Mouse (Mus musculus) kidney, postnatal 0 days (tissue): ENCODE measurements around the gene Ccdc6. TPM values are rescaled to one million over a fixed set of nuclear protein-coding genes. Genes with fewer than 3 reads are reported as not detected.

Experiments used
- ATAC-seq: fragments of 200-750 bp; cut with Nextera tagmentation; replicated peaks from 2 replicates; pipeline ENCODE4 v1.8.0; 2017; ENCODE audit warnings: low read depth, moderate number of reproducible peaks, moderate TSS enrichment, moderate library complexity; ENCODE audit not compliant: low FRiP score
- DNase-seq: peaks from one replicate; pipeline ENCODE4 v3.0.0-alpha.2; 2016; ENCODE audit warnings: low spot score
- H3K27ac ChIP-seq: fragments of 300-500 bp; sonication (generic); 2 replicates; pipeline ENCODE4 v1.5.1; 2014; ENCODE audit warnings: mild to moderate bottlenecking
- H3K27me3 ChIP-seq: fragments of 300-500 bp; sonication (generic); 2 replicates; pipeline ENCODE4 v1.6.1; 2014; ENCODE audit warnings: low read length, mixed read lengths; ENCODE audit not compliant: insufficient read depth
- H3K36me3 ChIP-seq: fragments of 300-500 bp; sonication (generic); 2 replicates; pipeline ENCODE4 v1.6.1; 2014; ENCODE audit warnings: low read length, mixed read lengths; ENCODE audit not compliant: insufficient read depth
- H3K4me1 ChIP-seq: fragments of 300-500 bp; sonication (generic); replicated peaks from 2 replicates; pipeline ENCODE4 v1.6.1; 2014; ENCODE audit warnings: antibody characterized with exemption, low read length, mixed read lengths; ENCODE audit not compliant: insufficient read depth
- H3K4me2 ChIP-seq: fragments of 300-500 bp; sonication (generic); 2 replicates; pipeline ENCODE4 v1.6.1; 2014; ENCODE audit warnings: mild to moderate bottlenecking, low read length, moderate library complexity, mixed read lengths
- H3K4me3 ChIP-seq: fragments of 300-500 bp; sonication (generic); replicated peaks from 2 replicates; pipeline ENCODE4 v1.5.1; 2014; ENCODE audit warnings: low read depth, low read length
- H3K9ac ChIP-seq: fragments of 300-500 bp; sonication (generic); 2 replicates; pipeline ENCODE4 v1.6.1; 2014; ENCODE audit warnings: low read depth, low read length
- H3K9me3 ChIP-seq: fragments of 300-500 bp; sonication (generic); replicated peaks from 2 replicates; pipeline ENCODE4 v1.6.1; 2016; ENCODE audit warnings: low read length, inconsistent platforms, mixed read lengths
- CTCF ChIP-seq: IDR thresholded peaks from 2 replicates; pipeline ENCODE4 v1.5.1; 2016; ENCODE audit warnings: antibody characterized with exemption, low read depth, mild to moderate bottlenecking, moderate library complexity
- WGBS: fragments of 180-500 bp; shearing (Covaris S2); extraction: QIAGEN DNeasy Blood & Tissue Kit; methylation state at CpG from one replicate; pipeline ENCODE4 v1.1.7; 2014; 5-methylcytosine and 5-hydroxymethylcytosine counted together
- polyA plus RNA-seq: library from polyadenylated mRNA; unstranded; fragments of >200 nt; fragmentation: Nextera tagmentation; extraction: Ambion mirVana; gene quantifications from 2 replicates; pipeline ENCODE4 v1.2.1, GENCODE M21; 2015

The Ccdc6 gene
- polyA plus RNA-seq, 1 experiment from 2014 or later = 16.6 TPM

GRCm38 (mm10) chr10:70135680-70136079 is 38.8 kb downstream of the Ccdc6 start:
- Histone ChIP-seq H3K9ac (no peak overlapping the region), H3K4me3 (no peak overlapping the region), H3K4me2 (no peak overlapping the region), H3K27ac (no peak overlapping the region), H3K4me1 (no peaks in the 10 kb centered on the region), H3K36me3 (no peaks in the 10 kb centered on the region), H3K9me3 (no peaks in the 10 kb centered on the region), H3K27me3 (no peaks in the 10 kb centered on the region)
- TF ChIP-seq CTCF = peak; percentile 59
- DNase-seq (no peak), ATAC-seq (no peak)
- WGBS = 88% methylated on average over 5 of the region's 5 CpGs

- Histone ChIP-seq H3K9ac (no peak overlapping the region), H3K4me3 (no peak overlapping the region), H3K27ac (no peak overlapping the region), H3K9me3 (no peaks in the 10 kb centered on the region), H3K27me3 (no peaks in the 10 kb centered on the region), H3K36me3 (peaks cover 2% of the 10 kb centered on the region; the same call in 1 of the 2 replicates), H3K4me2 (no peak overlapping the region), H3K4me1 (no peaks in the 10 kb centered on the region)
- WGBS = 81% methylated on average over 7 of the region's 7 CpGs
- no peak for DNase-seq
- peak; percentile 28; the same call in 1 of the 2 replicates for TF ChIP-seq CTCF
- no peak for ATAC-seq
Observed at GRCm38 (mm10) chr10:70137652-70138051, 40.7 kb downstream of the Ccdc6 start.

DNA sequence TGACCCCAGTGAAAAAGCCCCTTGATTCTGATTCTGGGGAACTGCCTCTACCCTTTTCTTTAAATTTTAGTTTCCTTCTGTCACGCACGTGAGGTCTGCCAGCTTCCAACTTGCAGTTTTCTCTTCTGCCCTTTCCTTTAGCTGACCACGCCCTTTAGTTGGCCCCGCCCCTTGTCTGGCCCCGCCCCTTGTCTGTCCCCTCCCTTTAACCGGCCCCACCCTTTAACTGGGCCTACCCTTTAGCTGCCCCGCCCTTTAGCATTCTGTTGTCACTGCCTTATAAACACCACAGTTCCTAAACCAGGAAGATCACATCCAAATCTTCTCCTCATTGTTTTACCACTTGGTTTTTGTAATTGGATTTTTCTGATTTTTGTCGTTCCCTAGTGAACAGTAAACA is 41.2 kb downstream of the Ccdc6 start:
- Histone ChIP-seq H3K27me3 (no peaks in the 10 kb centered on the region), H3K9ac (no peak overlapping the region), H3K36me3 (peaks cover 5% of the 10 kb centered on the region; the same call in 1 of the 2 replicates), H3K4me2 (no peak overlapping the region), H3K9me3 (no peaks in the 10 kb centered on the region), H3K4me3 (no peak overlapping the region), H3K4me1 (no peaks in the 10 kb centered on the region), H3K27ac (no peak overlapping the region)
- ATAC-seq = no peak
- WGBS = 65% methylated on average over 8 of the region's 8 CpGs
- TF ChIP-seq CTCF = no peak
- no peak for DNase-seq

GRCm38 (mm10) chr10:70139368-70139767 is 42.4 kb downstream of the Ccdc6 start:
- Histone ChIP-seq H3K36me3 (peaks cover 5% of the 10 kb centered on the region; the same call in 1 of the 2 replicates), H3K27ac (no peak overlapping the region), H3K9ac (no peak overlapping the region), H3K4me3 (no peak overlapping the region), H3K9me3 (no peaks in the 10 kb centered on the region), H3K4me1 (no peaks in the 10 kb centered on the region), H3K27me3 (no peaks in the 10 kb centered on the region), H3K4me2 (no peak overlapping the region)
- no peak for TF ChIP-seq CTCF
- no peak for DNase-seq
- no peak for ATAC-seq
- 83% methylated on average over 6 of the region's 6 CpGs for WGBS

DNA sequence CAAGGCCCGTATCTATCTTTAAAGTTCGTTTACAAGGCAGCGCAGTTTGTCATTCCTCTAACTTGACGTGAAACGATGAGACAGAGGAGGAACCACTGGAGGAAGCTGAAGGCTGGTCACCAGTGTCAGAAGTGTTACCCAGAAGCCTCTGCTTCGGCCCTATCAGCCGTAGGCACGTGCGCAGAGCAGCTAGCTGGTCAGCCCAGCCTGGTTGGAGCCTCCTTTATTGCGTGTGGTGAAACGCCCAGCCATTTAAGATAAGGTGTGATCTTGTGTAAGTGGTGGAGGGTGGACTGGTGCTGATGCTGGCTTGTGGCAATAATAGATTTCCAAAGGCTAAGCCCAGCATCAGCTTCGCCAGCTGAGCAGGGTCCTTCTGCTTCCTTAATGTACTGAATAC is 43.5 kb downstream of the Ccdc6 start:
- ATAC-seq (no peak), DNase-seq (no peak)
- Histone ChIP-seq H3K9ac (no peak overlapping the region), H3K9me3 (no peaks in the 10 kb centered on the region), H3K27me3 (no peaks in the 10 kb centered on the region), H3K4me3 (no peak overlapping the region), H3K4me1 (no peaks in the 10 kb centered on the region), H3K4me2 (no peak overlapping the region), H3K27ac (no peak overlapping the region), H3K36me3 (peaks cover 7% of the 10 kb centered on the region)
- 88% methylated on average over 12 of the region's 12 CpGs for WGBS
- no peak for TF ChIP-seq CTCF

- no peak overlapping the region for H3K4me2 ChIP-seq
- H3K27ac ChIP-seq = no peak overlapping the region
- no peak overlapping the region for H3K9ac ChIP-seq
- H3K36me3 ChIP-seq = peaks cover 12% of the 10 kb centered on the region
- no peak overlapping the region for H3K4me3 ChIP-seq
- WGBS = 93% methylated on average over 17 of the region's 17 CpGs
- no peaks in the 10 kb centered on the region for H3K9me3 ChIP-seq
- no peaks in the 10 kb centered on the region for H3K27me3 ChIP-seq
- H3K4me1 ChIP-seq = no peaks in the 10 kb centered on the region
- TF ChIP-seq CTCF = no peak
- DNase-seq (no peak), ATAC-seq (no peak)
Observed at GRCm38 (mm10) chr10:70142623-70143022, 45.7 kb downstream of the Ccdc6 start.

DNA sequence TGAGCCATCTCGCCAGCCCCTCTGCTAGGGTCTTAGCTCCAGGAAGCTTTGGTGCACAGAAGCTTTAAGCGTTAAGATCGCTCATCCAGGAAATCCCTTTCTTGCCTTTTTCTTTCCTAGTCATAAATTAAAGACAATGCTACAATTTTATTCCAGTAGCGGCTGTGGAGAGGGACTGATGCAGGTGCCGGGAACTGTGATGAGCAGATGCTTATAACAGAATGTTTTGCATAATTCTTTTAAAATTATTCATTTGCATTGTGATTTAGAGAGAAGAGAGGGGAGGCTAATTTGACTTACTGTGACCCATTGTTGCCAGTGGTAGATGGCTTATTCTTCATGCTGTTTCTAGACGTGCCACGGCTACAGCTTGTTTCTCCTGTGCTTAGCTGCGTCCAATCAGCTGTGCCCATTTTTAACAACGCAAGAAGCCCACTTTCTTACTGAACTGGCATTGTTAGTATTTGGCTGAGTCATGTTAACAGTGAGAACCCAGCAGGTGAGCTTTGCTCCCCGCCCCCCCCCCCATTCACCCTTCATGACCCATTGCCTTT is 47.2 kb downstream of the Ccdc6 start:
- peaks cover 7% of the 10 kb centered on the region; the same call in 1 of the 2 replicates for H3K4me1 ChIP-seq
- DNase-seq = no peak
- H3K27me3 ChIP-seq = no peaks in the 10 kb centered on the region
- H3K36me3 ChIP-seq = peaks cover 12% of the 10 kb centered on the region
- H3K9me3 ChIP-seq = no peaks in the 10 kb centered on the region
- no peak overlapping the region for H3K4me2 ChIP-seq
- H3K4me3 ChIP-seq = no peak overlapping the region
- TF ChIP-seq CTCF = no peak
- H3K27ac ChIP-seq = no peak overlapping the region
- no peak for ATAC-seq
- WGBS = 69% methylated on average over 10 of the region's 10 CpGs
- H3K9ac ChIP-seq = no peak overlapping the region
